Mouse (Mus musculus) C2C12 (cell line): Measurements from ENCODE around the gene Gm20388.

Source experiments
- CTCF ChIP-seq: IDR thresholded peaks from one replicate; pipeline ENCODE4 v1.5.1; 2011; ENCODE audit not compliant: control insufficient read depth, insufficient read depth, insufficient read length
- MYOD1 ChIP-seq: IDR thresholded peaks from one replicate; pipeline ENCODE4 v1.6.1; 2011; ENCODE audit warnings: low read depth; ENCODE audit not compliant: control insufficient read depth, insufficient read length

DNA sequence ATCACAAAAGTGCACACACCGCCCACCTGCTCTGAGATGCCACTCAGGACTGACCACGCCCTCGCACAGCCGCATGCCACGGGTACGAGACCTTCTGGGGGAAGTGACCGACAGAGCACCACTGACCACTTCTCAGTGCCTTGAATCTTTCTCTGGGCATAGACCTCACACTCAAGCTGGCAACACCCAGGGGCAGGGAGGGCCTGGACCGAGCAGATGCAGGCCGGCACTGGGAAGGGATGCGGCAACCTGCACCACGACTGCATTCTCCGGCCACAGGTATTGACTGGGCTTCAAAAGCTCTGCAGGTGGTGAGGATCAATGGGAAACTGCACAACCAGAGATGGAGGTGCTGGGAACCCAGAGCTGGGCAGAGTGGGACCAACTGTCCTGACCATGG, 1691.8 kb downstream of the Gm20388 start:
- no peak for TF ChIP-seq MYOD1
- no peak for TF ChIP-seq CTCF
